Mouse (Mus musculus) limb, embryonic 15.5 days (tissue): ENCODE data around the gene Gca. TPM values are rescaled to one million over a fixed set of nuclear protein-coding genes. Genes with fewer than 3 reads are reported as not detected.

Source experiments
- ATAC-seq: fragments of 200-750 bp; cut with Nextera tagmentation; 2 replicates; pipeline ENCODE4 v1.8.0; 2017; ENCODE audit warnings: low read depth, moderate TSS enrichment; ENCODE audit not compliant: insufficient number of reproducible peaks, low FRiP score, low TSS enrichment
- H3K27ac ChIP-seq: fragments of 300-500 bp; sonication (generic); 2 replicates; pipeline ENCODE4 v1.5.1; 2015; ENCODE audit warnings: moderate library complexity, mild to moderate bottlenecking, inconsistent platforms
- H3K27me3 ChIP-seq: fragments of 300-500 bp; sonication (generic); 2 replicates; pipeline ENCODE4 v1.6.1; 2015; ENCODE audit warnings: inconsistent platforms
- H3K36me3 ChIP-seq: fragments of 300-500 bp; sonication (generic); 2 replicates; pipeline ENCODE4 v1.6.1; 2015; ENCODE audit warnings: inconsistent platforms
- H3K4me1 ChIP-seq: fragments of 300-500 bp; sonication (generic); 2 replicates; pipeline ENCODE4 v1.6.1; 2015; ENCODE audit warnings: inconsistent platforms
- H3K4me2 ChIP-seq: fragments of 300-500 bp; sonication (generic); 2 replicates; pipeline ENCODE4 v1.6.1; 2015; ENCODE audit warnings: mild to moderate bottlenecking, inconsistent platforms
- H3K4me3 ChIP-seq: fragments of 300-500 bp; sonication (generic); 2 replicates; pipeline ENCODE4 v1.5.1; 2015; ENCODE audit warnings: mild to moderate bottlenecking, inconsistent platforms
- H3K9ac ChIP-seq: fragments of 300-500 bp; sonication (generic); 2 replicates; pipeline ENCODE4 v1.6.1; 2015; ENCODE audit warnings: inconsistent platforms
- H3K9me3 ChIP-seq: fragments of 300-500 bp; sonication (generic); 2 replicates; pipeline ENCODE4 v1.6.1; 2016; ENCODE audit warnings: inconsistent platforms
- WGBS: fragments of 180-500 bp; shearing (Covaris S2); methylation state at CpG from one replicate; pipeline ENCODE4 v1.1.7; 2015; 5-methylcytosine and 5-hydroxymethylcytosine counted together
- polyA plus RNA-seq: library from polyadenylated mRNA; unstranded; fragments of >200 nt; fragmentation: Nextera tagmentation; extraction: Ambion mirVana; gene quantifications from 2 replicates; pipeline ENCODE4 v1.2.1, GENCODE M21; 2015

Gca gene
- polyA plus RNA-seq, 1 experiment from 2014 or later: 1.5 TPM

DNA sequence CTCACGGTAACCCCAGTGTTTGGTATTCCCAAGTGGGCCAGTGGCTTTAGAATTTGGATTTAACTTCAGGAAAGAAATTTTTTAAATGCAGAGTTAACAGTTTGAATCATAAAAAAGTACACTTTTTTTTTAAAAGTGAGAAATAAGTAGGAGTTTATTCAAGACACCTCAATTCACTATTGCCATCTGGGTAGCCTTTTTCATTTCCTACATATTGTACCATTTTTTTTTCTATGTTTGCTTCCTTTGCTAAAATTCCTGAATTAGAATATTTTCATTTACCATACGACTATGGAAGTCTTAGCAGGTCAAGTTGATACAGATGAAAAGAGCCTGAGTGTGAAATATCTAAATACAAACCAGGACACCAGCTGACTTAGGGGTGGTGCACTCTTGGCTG lies 79.0 kb downstream of the Gca start:
- no peak for ATAC-seq
- no peaks in the 10 kb centered on the region for H3K27me3 ChIP-seq
- WGBS: 69% methylated on average over 2 of the region's 2 CpGs
- H3K9me3 ChIP-seq: no peaks in the 10 kb centered on the region
- no peak overlapping the region for H3K4me3 ChIP-seq
- H3K36me3 ChIP-seq: no peaks in the 10 kb centered on the region
- H3K4me2 ChIP-seq: no peak overlapping the region
- H3K4me1 ChIP-seq: no peaks in the 10 kb centered on the region
- H3K9ac ChIP-seq: no peak overlapping the region
- H3K27ac ChIP-seq: no peak overlapping the region

Other genes starting within 250 kb of the Gca start
- gene Gcg, start 180.6 kb upstream of the Gca start, polyA plus RNA-seq: not detected in 2 replicates
- gene Fap, start 90.2 kb upstream of the Gca start, polyA plus RNA-seq: 26.5 and 37.0 TPM in 2 replicates
- gene Ifih1, start 18.0 kb upstream of the Gca start, polyA plus RNA-seq: 2.5 and 3.1 TPM in 2 replicates